Mouse (Mus musculus) MEL (cell line): ENCODE results near the gene Ghr. TPM values are rescaled to one million over a fixed set of nuclear protein-coding genes. Genes with fewer than 3 reads are reported as not detected.

Source experiments
- DNase-seq: peaks from one replicate; pipeline ENCODE4 v3.0.0; 2011; ENCODE audit warnings: low read depth, low spot score
- H3K27ac ChIP-seq: 2 replicates; pipeline ENCODE4 v1.5.1; 2012; ENCODE audit warnings: low read depth, mild to moderate bottlenecking, control low read depth, low read length, moderate library complexity; ENCODE audit not compliant: control insufficient read depth
- H3K27me3 ChIP-seq, 2 experiments: fragments of 150-350 bp in 1 of 2; sonication (generic) in 1 of 2; 2 replicates each; pipeline ENCODE4 v1.6.1; 2012; ENCODE audit warnings: low read length in 2 of 2, mild to moderate bottlenecking in 2 of 2, improper control_type of control experiment in 1 of 2, moderate library complexity in 1 of 2; ENCODE audit not compliant: insufficient read depth in 2 of 2, control insufficient read depth in 1 of 2
- H3K36me3 ChIP-seq, 2 experiments: 2 replicates each; pipeline ENCODE4 v1.6.1; 2012 to 2014; ENCODE audit warnings: low read length in 2 of 2, improper control_type of control experiment in 1 of 2, inconsistent platforms in 1 of 2, mild to moderate bottlenecking in 1 of 2; ENCODE audit not compliant: insufficient read depth in 2 of 2, control insufficient read depth in 1 of 2
- H3K4me1 ChIP-seq, 2 experiments: fragments of 150-350 bp in 1 of 2; sonication (generic) in 1 of 2; 2 replicates each; pipeline ENCODE4 v1.6.1; 2012; ENCODE audit warnings: low read length in 2 of 2, improper control_type of control experiment in 1 of 2, mild to moderate bottlenecking in 1 of 2; ENCODE audit not compliant: insufficient read depth in 2 of 2, control insufficient read depth in 1 of 2
- H3K4me3 ChIP-seq, 2 experiments: fragments of 150-350 bp in 1 of 2; sonication (generic) in 1 of 2; 2 replicates each; pipeline ENCODE4 v1.5.1; 2012; ENCODE audit warnings: low read depth in 2 of 2, low read length in 2 of 2, mild to moderate bottlenecking in 2 of 2, moderate library complexity in 2 of 2, control low read depth in 1 of 2, improper control_type of control experiment in 1 of 2; ENCODE audit not compliant: control insufficient read depth in 1 of 2, insufficient read depth in 1 of 2
- H3K79me2 ChIP-seq: 2 replicates; pipeline ENCODE4 v1.6.1; 2012; ENCODE audit warnings: mild to moderate bottlenecking, low read length, moderate library complexity; ENCODE audit not compliant: control insufficient read depth, poor library complexity, insufficient read depth
- H3K9ac ChIP-seq: 2 replicates; pipeline ENCODE4 v1.6.1; 2012; ENCODE audit warnings: low read depth, mild to moderate bottlenecking, control low read depth, low read length, moderate library complexity; ENCODE audit not compliant: control insufficient read depth, poor library complexity, severe bottlenecking
- H3K9me3 ChIP-seq: fragments of 150-350 bp; sonication (generic); replicated peaks from 2 replicates; pipeline ENCODE4 v1.6.1; 2012; ENCODE audit warnings: mild to moderate bottlenecking, low read length, improper control_type of control experiment, moderate library complexity; ENCODE audit not compliant: insufficient read depth
- CTCF ChIP-seq, 3 experiments: IDR thresholded peaks in 2 of 3; conservative IDR thresholded peaks in 1 of 3; 2 replicates each; pipeline ENCODE4 v1.5.1; 2011 to 2012; ENCODE audit warnings: low read length in 3 of 3, low read depth in 2 of 3, mild to moderate bottlenecking in 2 of 3, improper control_type of control experiment in 1 of 3, inconsistent platforms in 1 of 3, mixed read lengths in 1 of 3, moderate library complexity in 1 of 3; ENCODE audit not compliant: control insufficient read depth in 1 of 3, insufficient read depth in 1 of 3, poor library complexity in 1 of 3, severe bottlenecking in 1 of 3
- E2F4 ChIP-seq: IDR thresholded peaks from 2 replicates; pipeline ENCODE4 v1.6.1; 2011; ENCODE audit warnings: low read depth, low read length, improper control_type of control experiment, borderline replicate concordance
- EP300 ChIP-seq, 2 experiments: IDR thresholded peaks; 2 replicates each; pipeline ENCODE4 v1.6.1; 2011; ENCODE audit warnings: improper control_type of control experiment in 2 of 2, low read length in 2 of 2, low read depth in 1 of 2, mild to moderate bottlenecking in 1 of 2
- ETS1 ChIP-seq: IDR thresholded peaks from 2 replicates; pipeline ENCODE4 v1.6.1; 2012; ENCODE audit warnings: low read depth, mild to moderate bottlenecking, inconsistent platforms, low read length, improper control_type of control experiment, moderate library complexity
- GATA1 ChIP-seq: IDR thresholded peaks from 2 replicates; pipeline ENCODE4 v1.6.1; 2011; ENCODE audit warnings: low read depth, low read length, improper control_type of control experiment
- HCFC1 ChIP-seq: IDR thresholded peaks from 2 replicates; pipeline ENCODE4 v1.6.1; 2012; ENCODE audit warnings: low read depth, mild to moderate bottlenecking, inconsistent platforms, low read length, improper control_type of control experiment, moderate library complexity
- KAT2A ChIP-seq: conservative IDR thresholded peaks from 2 replicates; pipeline ENCODE4 v1.6.1; 2012; ENCODE audit warnings: low read depth, low read length, improper control_type of control experiment, inconsistent platforms
- MAX ChIP-seq: IDR thresholded peaks from 2 replicates; pipeline ENCODE4 v1.6.1; 2011; ENCODE audit warnings: low read length, improper control_type of control experiment
- MAZ ChIP-seq: IDR thresholded peaks from 2 replicates; pipeline ENCODE4 v1.6.1; 2012; ENCODE audit warnings: low read depth, mild to moderate bottlenecking, inconsistent platforms, low read length, improper control_type of control experiment
- MXI1 ChIP-seq: IDR thresholded peaks from 2 replicates; pipeline ENCODE4 v1.6.1; 2011; ENCODE audit warnings: mild to moderate bottlenecking, low read depth, low read length, improper control_type of control experiment
- MYB ChIP-seq: IDR thresholded peaks from 2 replicates; pipeline ENCODE4 v1.6.1; 2011; ENCODE audit warnings: mild to moderate bottlenecking, low read depth, low read length, improper control_type of control experiment
- NELFE ChIP-seq: IDR thresholded peaks from 2 replicates; pipeline ENCODE4 v1.6.1; 2011; ENCODE audit warnings: low read depth, low read length, improper control_type of control experiment
- POLR2A ChIP-seq, 2 experiments: IDR thresholded peaks; 2 replicates each; pipeline ENCODE4 v1.6.1; 2011 to 2012; ENCODE audit warnings: low read length in 2 of 2, mild to moderate bottlenecking in 2 of 2, control low read depth in 1 of 2, improper control_type of control experiment in 1 of 2, low read depth in 1 of 2, moderate library complexity in 1 of 2; ENCODE audit not compliant: control insufficient read depth in 1 of 2, insufficient read depth in 1 of 2, poor library complexity in 1 of 2
- POLR2AphosphoS2 ChIP-seq: IDR thresholded peaks from 2 replicates; pipeline ENCODE4 v1.6.1; 2011; ENCODE audit warnings: low read length, improper control_type of control experiment
- RAD21 ChIP-seq: IDR thresholded peaks from 2 replicates; pipeline ENCODE4 v1.6.1; 2011; ENCODE audit warnings: mild to moderate bottlenecking, low read depth, low read length, improper control_type of control experiment
- TBP ChIP-seq: IDR thresholded peaks from 2 replicates; pipeline ENCODE4 v1.8.0; 2011; ENCODE audit warnings: low read depth, low read length, improper control_type of control experiment
- TCF12 ChIP-seq: IDR thresholded peaks from 2 replicates; pipeline ENCODE4 v1.6.1; 2014; ENCODE audit warnings: low read depth, mild to moderate bottlenecking, inconsistent platforms, low read length, improper control_type of control experiment, moderate library complexity
- USF1 ChIP-seq: IDR thresholded peaks from 2 replicates; pipeline ENCODE4 v1.6.1; 2014; ENCODE audit warnings: low read depth, mild to moderate bottlenecking, inconsistent platforms, low read length, improper control_type of control experiment, moderate library complexity
- ZC3H11A ChIP-seq: IDR thresholded peaks from 2 replicates; pipeline ENCODE4 v1.6.1; 2012; ENCODE audit warnings: low read depth, mild to moderate bottlenecking, inconsistent platforms, low read length, improper control_type of control experiment
- ZMIZ1 ChIP-seq: IDR thresholded peaks from 2 replicates; pipeline ENCODE4 v1.6.1; 2012; ENCODE audit warnings: low read depth, mild to moderate bottlenecking, inconsistent platforms, low read length, improper control_type of control experiment, moderate library complexity
- ZNF384 ChIP-seq: IDR thresholded peaks from 2 replicates; pipeline ENCODE4 v1.6.1; 2012; ENCODE audit warnings: low read depth, mild to moderate bottlenecking, inconsistent platforms, low read length, improper control_type of control experiment
- polyA plus RNA-seq, 2 experiments: library from polyadenylated mRNA; stranded (reverse) in 1 of 2; unstranded in 1 of 2; fragments of >175 nt in 1 of 2; fragments of >200 nt in 1 of 2; gene quantifications; 2 replicates each; pipeline versions ENCODE4 v1.2.1 to v1.2.4; 2012; ENCODE audit warnings: low replicate concordance in 2 of 2, low read depth in 1 of 2; ENCODE audit not compliant: insufficient read length in 2 of 2, insufficient read depth in 1 of 2, missing spikeins in 1 of 2
- total RNA-seq: library from RNA; depleted of rRNA; stranded (reverse); fragments of 300-350 nt; gene quantifications from 2 replicates; pipeline ENCODE4 v1.2.3, GENCODE M21; 2012

The Ghr gene
- total and polyA plus RNA-seq, 3 experiments: 0.07 TPM; not detected in 2

DNA sequence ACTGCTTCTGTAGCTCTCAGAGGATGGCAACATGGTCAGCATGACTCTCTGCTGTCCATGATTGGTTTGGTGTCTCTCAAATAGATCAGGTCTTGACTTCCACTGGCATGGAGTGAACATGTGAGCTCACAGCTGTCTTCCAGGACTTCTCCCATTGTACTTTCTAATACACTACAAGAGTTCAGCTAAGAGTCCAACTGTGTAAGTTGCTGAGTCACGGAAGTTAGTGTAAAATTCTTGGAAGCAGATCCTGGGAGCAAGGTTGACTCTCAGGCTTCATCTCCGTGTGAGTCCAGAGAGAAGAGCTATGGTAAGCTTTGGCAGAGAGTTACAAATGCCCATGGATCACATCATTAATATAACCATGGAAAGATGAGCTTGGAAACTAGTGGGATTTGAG, 229.6 kb downstream of the Ghr start:
- Histone ChIP-seq H3K4me3 (no peak overlapping the region), H3K27me3 (no peaks in the 10 kb centered on the region), H3K9ac (no peak overlapping the region), H3K79me2 (no peaks in the 10 kb centered on the region), H3K9me3 (no peaks in the 10 kb centered on the region), H3K4me1 (no peaks in the 10 kb centered on the region), H3K27ac (no peak overlapping the region), H3K36me3 (no peaks in the 10 kb centered on the region)
- TF ChIP-seq POLR2AphosphoS2: no peak
- TF ChIP-seq USF1: no peak
- no peak for TF ChIP-seq E2F4
- TF ChIP-seq HCFC1: no peak
- no peak for TF ChIP-seq ETS1
- TF ChIP-seq CTCF (IDR thresholded peaks at IDR 0.05 in 2 of 3, conservative IDR thresholded peaks at IDR 0.05 in 1 of 3; ENCODE audit: control insufficient read depth in 1 of 3, insufficient read depth in 1 of 3, low read depth in 2 of 3, low read length in 3 of 3, poor library complexity in 1 of 3, severe bottlenecking in 1 of 3): no peak
- TF ChIP-seq ZMIZ1: no peak
- no peak for TF ChIP-seq MAZ
- TF ChIP-seq GATA1: no peak
- no peak for TF ChIP-seq RAD21
- TF ChIP-seq ZC3H11A: no peak
- TF ChIP-seq MAX: no peak
- no peak for TF ChIP-seq KAT2A
- TF ChIP-seq NELFE: no peak
- TF ChIP-seq TCF12: no peak
- TF ChIP-seq EP300 (IDR thresholded peaks at IDR 0.05; ENCODE audit: low read depth in 1 of 2, low read length in 2 of 2): no peak
- TF ChIP-seq TBP: no peak
- no peak for TF ChIP-seq MYB
- no peak for TF ChIP-seq ZNF384
- no peak for DNase-seq

DNA sequence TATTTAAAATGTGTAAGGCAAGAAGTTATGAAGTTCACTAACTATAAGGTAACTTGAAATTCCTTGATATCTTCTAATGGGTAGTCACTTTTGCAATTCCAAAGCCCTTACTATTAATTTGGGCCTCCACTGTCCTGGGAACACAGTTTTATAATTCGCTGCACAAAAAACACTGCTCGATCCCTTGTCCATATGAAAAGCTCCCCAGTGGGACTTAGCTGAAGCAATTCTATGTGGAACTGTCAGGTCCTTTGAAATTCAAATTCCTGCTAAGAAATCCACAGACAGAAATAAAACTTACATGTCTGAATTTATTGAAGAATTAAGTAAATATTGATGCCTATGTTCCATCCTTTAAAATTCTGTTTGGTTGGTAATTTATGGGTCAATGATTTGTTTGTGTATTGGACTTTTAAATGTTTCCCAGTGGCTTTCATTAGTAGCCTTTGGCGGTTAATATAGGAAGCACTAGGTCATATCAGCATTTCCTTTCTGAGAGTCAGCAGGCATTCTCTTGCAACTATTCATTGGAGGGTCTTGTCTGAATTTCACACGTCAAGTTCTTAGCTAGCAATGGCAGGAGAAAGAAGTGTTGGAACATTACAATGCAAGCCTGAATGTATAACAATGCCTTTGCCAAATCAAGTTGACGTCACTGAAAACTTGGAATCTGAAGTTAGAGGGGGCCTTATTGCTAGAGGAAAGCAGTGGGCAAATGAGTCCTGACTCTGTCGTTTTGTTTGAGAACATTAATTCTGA, 233.8 kb downstream of the Ghr start:
- no peak overlapping the region for H3K9ac ChIP-seq
- no peaks in the 10 kb centered on the region for H3K79me2 ChIP-seq
- no peaks in the 10 kb centered on the region for H3K9me3 ChIP-seq
- DNase-seq: no peak
- no peak overlapping the region for H3K27ac ChIP-seq
- no peaks in the 10 kb centered on the region for H3K27me3 ChIP-seq
- H3K4me1 ChIP-seq: no peaks in the 10 kb centered on the region
- H3K36me3 ChIP-seq: no peaks in the 10 kb centered on the region
- TF ChIP-seq MXI1: no peak
- TF ChIP-seq POLR2A (IDR thresholded peaks at IDR 0.05; ENCODE audit: control insufficient read depth in 1 of 2, insufficient read depth in 1 of 2, low read depth in 1 of 2, low read length in 2 of 2, poor library complexity in 1 of 2): no peak
- no peak overlapping the region for H3K4me3 ChIP-seq
